Mouse (Mus musculus) left cerebral cortex, postnatal 36 days (tissue): ENCODE data around the gene Ccdc7b. TPM values are rescaled to one million over a fixed set of nuclear protein-coding genes. Genes with fewer than 3 reads are reported as not detected.
"Not testable (repeated sequence)": the region's sequence is repeated elsewhere in the genome, so short reads cannot be mapped to it uniquely, and the experiment has no call there.

ENCODE experiments used
- DNase-seq, 2 experiments: peaks; one replicate each; pipeline ENCODE4 v3.0.0; 2021 to 2022; ENCODE audit warnings: low spot score in 2 of 2, mixed read lengths in 1 of 2
- intact Hi-C: fragments of 180-260 bp; cut with DNase I; formaldehyde crosslinking; loops from one replicate; pipeline ENCODE4 v1.15.1; 2025
- total RNA-seq, 2 experiments: library from RNA; stranded (reverse); gene quantifications; 2 replicates each; pipeline ENCODE4 v1.2.3; 2021

Gene Ccdc7b
- total RNA-seq = not detected

DNA sequence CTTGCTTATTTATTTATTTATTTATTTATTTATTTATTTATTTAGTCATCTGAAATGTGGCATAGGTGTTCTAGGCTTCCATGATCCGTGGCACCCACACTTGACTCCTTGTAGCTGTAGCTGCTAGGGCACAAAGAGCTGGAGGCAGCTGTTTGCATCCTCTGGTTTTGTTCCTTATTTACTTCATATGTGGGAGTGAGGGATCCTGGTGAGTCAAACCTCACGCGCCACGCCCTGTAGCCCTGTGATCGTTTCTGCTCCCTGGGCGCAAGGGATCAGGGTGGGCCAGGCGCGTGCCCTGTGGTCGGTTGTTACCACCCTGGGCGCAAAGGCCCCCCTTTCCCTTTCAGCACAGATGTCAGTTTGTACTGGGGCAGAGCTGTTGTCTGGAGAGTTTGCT, at the start of gene Ccdc7b:
TSS of gene Ccdc7b (plus strand) at position 301 of the 400 bp plus-strand sequence.
- DNase-seq, intact Hi-C loops: not testable (repeated sequence)

GRCm38 (mm10) chr8:129065417-129065816, 1.5 kb upstream of the Ccdc7b start, which contains the start of gene Ccdc7a:
Gene Ccdc7a, minus strand, starts transcription at chr8:129065517.
- intact Hi-C loops, DNase-seq: not testable (repeated sequence)

DNA sequence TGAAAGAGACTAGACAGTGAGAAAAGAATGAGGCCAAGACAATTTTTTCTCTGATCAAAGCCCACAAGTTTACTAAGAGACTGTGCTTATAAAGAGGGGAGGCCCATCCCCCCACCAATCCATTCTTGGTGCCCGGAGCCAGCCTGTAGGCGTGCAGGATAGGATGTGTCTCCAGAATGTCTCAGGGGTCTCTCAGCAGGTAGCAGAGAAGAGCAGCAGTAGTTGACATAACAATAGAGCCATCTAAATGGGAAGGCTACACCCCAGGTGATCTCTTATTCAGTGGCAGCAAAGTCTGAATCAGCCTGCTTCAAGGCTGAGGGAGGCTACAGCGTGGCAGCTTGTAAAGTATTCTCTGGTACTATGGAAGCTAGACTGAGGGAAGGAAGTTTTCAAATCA, 48.8 kb downstream of the Ccdc7b start:
- intact Hi-C loops, DNase-seq: not testable (repeated sequence)

- intact Hi-C loops = no loop called here
- DNase-seq = no peak
Measured at GRCm38 (mm10) chr8:129131561-129131960, 64.6 kb downstream of the Ccdc7b start, which contains the start of gene Gm10999. Gene Gm10999, minus strand, starts transcription at chr8:129131661.

DNA sequence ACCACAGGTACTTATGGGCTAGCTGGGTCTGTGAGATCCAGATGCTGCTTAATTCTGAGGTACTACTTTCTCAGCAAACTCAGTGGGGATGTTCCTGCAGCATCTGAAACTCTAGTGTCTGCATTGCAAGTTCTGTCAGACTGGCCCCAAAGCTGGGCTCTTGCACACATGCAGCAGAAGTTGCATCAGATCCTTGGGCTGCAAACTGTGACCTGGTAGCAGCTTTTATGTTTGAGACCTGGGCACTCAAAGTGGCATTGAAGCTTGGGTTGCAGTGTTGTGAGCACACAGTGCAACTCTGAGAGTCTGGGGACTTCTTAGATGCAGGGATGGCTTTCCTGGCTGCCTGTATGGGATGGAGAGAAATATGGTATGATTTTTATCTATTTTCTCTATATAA, 66.5 kb downstream of the Ccdc7b start:
- DNase-seq = no peak

More for the DNA sequence above, 66.5 kb downstream of the Ccdc7b start:
- intact Hi-C loops = no loop called here

Other genes with a start within 250 kb of the Ccdc7b start
- not detected for gene Ccdc7a, start 1.6 kb upstream of the Ccdc7b start, total RNA-seq
- gene Gm10999, start 64.5 kb downstream of the Ccdc7b start, total RNA-seq = not detected
- gene 2610044O15Rik8, start 167.3 kb downstream of the Ccdc7b start, total RNA-seq = 10 to 100 TPM; 21.9 to 24.9 TPM